Mouse (Mus musculus) adrenal gland, postnatal 4 days (tissue): ENCODE measurements at regions not wholly inside any gene's neighbourhood (a gene's known extent, or its start where the extent isn't known, plus 50 kb on each side); places are given as distances from the start of the nearest gene placed in this dataset.

Experiments used
- DNase-seq, 2 experiments: peaks; one replicate each; pipeline ENCODE4 v3.0.0; 2021 to 2022; ENCODE audit warnings: low spot score in 2 of 2, mixed read lengths in 2 of 2

DNA sequence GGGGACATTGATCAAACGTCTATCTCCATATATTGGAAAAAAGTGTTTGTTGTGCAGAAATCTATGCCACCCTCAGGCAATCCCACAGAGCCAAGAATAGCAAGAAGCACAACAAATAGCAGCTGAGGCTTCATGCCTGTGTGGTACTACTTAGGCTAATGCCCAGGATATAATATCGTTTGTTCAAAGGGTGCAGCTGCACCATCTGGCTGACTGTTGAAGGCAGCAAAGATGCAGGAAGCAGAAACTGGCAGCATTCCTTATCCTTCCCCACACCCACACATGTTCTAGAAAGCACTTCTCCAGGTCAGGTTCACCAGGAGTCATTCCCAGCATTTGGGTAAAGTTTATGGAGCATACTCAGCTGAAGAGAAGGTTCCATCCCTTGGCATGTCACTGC, 158.1 kb upstream of the Ccn2 start:
- no peak for DNase-seq

DNA sequence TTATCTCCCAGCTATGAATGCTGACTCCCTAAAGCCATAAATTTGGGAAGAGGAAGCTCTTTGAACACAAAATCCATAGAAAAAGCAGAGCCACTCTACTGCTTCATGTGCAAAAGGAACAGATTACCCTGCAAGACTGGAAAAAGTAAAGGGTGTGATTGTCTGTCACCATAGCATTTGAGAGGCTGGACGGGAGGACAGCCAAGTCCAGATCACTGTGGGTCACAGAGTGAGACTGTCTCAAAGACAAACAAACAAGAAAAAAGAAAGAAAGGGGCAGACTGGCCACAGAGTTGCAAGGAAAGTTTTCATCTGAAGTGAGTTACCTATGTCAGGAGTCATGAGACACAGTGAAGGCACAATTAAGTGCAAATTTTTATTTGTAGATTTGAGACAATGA, 150.7 kb upstream of the Ccn2 start:
- DNase-seq = no peak

DNA sequence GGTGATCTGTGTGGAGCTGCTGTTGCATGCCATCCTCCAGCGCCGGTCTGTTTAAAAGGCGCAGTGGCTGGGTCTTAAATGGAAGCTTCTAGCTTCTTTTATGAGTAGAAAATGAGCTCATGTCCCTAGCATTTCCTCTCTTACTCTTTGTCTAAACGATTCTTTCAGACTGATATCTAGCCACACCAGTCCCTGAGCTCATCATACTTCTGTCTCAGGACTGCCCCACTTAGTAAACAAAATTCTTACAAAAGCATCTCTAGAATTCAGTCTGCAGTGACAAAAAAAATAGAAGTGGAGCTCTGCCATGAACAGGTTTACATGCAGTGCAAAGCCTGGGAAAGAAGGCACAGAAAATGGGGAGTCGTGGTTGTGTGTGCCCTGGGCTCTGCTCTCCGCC, 150.2 kb upstream of the Ccn2 start:
- no peak for DNase-seq

DNA sequence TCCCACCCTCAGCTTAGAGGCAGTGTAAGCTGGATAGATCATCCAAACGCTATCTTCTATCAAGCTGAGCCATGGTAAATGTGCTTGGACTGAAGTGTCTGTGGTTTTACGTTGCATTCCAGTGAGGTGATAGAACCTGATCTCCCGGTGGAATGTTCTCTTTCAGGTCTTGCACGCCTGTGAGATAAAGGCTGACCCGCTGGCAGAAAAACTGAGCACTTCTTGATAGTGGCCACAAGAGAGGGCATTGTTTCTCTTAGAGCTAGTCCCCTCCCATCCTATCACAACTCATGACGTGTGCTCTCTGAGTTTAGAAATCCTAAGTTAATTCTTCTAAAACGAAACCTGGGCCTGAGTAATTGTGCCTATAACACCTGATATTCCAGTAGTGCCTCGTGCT, 149.1 kb upstream of the Ccn2 start:
- no peak for DNase-seq

DNA sequence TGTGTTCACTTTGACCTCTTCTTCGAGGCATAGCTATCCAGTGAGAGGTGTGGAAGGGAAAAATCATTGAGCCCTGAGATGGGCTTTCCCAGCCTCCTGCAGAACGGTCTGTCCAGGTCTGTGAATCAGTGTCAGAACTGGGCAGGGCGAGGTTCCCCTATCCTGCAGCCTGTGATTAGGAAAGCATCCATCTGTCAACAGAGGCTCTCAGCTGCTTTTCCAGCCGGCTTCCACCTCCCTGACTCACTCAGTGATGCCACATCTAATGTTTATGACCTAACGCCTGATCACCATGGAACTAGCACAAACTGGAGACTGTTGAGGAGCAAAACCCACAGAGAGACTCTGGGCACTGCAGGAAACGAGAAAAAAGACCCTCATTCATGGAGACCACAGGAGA, 148.1 kb upstream of the Ccn2 start:
- no peak for DNase-seq

DNA sequence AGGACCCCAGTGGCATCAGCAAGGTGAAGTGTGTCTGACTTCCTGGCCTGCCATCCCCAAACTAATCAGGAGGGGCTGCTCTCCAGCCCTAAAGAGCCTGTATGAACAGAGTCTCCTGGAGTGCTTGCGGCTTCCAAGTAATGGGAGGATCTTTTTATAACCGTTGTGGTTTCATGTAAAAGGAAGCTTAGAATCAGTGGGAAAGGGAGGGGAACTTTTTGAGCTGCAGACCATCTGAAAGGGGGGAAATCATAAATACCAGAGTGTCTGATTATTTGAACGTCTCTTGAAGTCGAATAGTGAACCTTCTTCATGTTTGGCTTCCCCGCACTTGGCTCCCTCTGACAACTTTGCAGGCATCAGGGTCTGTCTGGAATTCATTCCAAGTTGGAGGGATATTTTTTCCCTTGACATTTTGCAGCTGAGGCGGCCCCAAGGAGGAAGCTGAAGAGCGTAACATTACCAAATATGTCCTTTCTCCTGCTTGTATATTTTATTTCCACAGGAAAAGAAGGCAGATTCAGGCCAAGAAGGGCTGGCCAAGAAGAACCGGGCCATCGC, 147.2 kb upstream of the Ccn2 start:
- DNase-seq = no peak

DNA sequence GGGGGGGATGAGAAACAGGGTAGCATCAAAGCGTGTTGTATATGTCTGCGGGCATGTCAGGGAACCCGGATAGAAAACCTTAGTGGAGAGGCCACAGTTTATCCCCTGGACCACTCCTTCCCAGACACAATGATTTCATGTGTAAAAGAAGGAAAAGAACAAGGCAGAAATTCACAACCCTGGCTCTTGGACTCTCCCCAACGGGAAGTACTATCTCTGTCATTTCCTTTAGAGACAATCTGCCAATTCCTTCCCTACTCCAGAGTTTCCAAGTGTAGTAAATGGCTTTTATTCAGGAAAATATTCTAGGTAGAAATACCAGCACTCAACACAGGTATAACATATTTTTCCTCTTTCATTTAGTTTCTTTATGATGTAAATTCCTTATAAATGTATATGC, 141.7 kb upstream of the Ccn2 start:
- no peak for DNase-seq

DNA sequence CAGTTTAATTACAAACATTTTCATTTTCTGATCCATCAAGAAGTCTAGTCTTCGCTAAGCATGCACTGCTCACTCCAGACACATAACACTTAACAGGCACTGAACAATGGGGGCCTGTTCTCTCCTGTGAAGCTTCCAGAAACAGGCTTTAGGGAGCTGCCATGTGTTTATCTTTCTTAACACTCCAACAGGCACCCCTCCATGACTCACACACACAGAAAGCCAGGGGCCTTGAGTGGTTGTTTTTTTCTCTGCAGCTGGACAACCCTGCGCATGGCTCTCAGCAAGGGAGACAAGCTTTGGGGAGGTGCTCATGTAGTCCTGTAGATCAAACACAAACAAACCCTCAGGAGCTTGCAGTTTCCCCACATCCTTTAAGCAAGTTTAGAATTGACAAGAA, 136.6 kb upstream of the Ccn2 start:
- DNase-seq = no peak

DNA sequence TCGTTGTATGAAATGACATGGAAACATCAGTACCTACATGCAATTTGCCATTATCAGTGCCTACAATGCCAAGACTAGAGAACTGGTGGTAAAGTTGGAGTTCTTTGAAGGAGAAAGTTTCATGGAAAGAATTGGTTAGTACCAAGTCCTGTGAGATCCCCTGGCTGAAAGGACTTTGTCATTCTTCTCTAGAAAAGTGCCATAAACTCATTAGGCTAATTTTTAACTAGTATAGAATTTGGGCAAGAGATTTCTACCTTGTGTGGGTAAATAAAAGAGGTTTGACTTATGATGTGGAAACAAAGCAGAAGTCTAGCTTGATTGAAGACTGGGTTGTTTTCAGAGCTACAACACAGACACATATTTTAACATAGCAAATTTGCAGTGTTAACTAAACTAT, 131.4 kb upstream of the Ccn2 start:
- no peak for DNase-seq

DNA sequence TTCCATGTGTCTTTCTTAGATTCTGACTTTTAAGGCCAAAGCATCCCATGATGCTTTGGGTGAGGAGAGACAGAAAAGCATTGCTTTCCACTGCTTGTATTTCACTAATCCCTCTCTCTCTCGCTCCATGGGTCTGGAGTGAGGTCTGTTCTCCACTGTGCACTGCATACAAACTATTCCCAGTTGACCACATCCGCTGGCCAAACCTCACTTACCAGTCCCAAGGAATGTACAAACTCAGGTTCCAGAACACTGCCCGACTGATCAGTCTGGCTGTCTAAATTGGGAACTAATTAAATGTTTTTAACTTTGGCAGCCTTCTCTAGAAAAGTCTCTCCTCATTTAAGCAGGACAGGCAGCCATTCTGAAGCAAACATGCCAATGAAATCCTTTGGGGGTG, 130.9 kb upstream of the Ccn2 start:
- no peak for DNase-seq

DNA sequence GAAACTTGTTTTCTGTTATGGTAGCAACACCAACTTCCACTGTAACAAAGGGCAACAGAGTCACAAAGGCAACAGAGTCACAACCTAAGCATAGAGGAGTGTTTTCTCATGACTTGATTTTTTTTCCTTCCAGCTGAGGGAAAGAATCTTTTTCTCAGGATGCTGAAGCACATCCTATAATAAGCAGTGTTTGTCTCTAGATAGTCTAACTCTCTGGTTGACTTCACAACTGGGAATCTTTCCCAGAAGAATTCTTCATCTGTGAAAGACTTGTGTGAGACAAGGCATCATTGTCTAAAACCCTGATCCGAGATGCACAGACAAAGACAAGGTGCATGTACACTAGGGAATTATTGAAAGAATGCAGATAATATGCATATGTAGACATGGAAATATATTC, 125.5 kb upstream of the Ccn2 start:
- no peak for DNase-seq

DNA sequence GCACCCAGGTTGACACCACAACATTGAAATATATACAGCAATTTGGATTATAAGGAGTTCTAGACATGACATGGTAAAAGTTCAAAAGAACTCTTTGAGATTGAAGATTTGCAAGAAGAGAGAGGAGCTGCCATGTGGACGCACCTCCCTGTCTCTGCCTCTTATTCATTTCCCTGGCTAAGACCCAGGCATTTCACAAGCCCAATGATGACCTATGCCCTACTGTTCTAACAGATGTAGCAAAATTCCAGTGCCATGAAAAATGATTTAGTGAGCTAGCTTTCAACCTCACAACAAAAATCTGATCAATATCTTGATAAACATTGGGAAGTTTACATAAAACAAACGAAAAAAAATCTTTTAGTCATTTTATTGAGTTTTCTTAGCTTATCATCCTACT, 123.7 kb upstream of the Ccn2 start:
- DNase-seq = no peak

DNA sequence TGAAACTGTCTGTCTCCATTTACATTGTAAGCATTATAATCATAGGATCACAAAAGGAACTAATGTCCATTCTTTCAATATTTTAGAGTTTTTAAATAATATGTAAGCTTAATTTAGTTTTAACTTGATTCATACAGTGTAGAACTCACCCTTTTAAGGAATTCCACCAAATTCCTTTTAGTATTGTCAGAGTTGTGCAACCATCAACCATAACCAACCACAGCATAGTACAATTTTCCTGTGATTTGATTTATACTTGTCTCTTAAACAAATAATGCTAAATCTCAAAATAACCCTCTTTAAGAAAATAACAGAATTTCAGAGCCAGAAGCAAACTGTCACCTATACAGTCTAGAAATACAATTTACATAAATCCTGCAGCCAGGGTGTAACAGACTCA, 119.0 kb upstream of the Ccn2 start:
- no peak for DNase-seq

DNA sequence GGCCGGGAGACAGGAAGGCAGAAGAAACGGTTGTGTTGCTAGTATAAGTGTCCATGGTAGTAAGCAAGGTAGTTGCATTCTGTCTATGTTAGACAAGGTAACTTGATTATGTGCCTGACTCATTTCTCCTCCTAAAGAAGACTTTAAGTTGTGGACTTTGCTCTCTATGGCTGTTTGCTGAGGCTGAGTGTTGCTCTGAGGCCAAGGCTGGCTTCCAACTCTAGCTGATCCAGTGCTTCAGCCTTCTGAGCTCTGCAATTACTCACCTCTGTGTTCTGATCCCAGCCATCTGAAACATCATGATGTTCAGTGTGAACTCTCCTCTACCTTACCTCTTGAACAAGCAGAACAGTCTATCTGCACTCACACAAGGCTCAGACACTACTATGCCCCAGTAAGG, 116.7 kb upstream of the Ccn2 start:
- no peak for DNase-seq

DNA sequence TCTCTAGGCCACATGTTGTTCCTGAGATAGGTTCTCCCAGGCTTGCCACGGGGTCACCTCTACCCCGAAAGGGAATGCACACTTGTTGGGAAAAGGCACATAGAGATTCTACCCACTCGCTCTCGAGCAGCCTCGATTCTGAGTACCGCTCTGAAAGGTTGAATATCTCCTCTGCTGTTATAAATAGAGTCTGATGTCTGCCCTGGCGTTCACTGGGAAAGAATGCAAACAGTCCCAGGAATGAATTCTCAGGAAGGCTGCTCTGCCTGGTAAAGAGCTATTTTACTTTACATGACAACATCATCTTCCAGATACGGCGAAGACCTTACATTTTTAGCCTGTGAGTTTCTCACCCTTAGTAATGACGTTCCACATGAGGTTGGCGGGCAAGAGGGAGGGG, 116.1 kb upstream of the Ccn2 start:
- DNase-seq = no peak

DNA sequence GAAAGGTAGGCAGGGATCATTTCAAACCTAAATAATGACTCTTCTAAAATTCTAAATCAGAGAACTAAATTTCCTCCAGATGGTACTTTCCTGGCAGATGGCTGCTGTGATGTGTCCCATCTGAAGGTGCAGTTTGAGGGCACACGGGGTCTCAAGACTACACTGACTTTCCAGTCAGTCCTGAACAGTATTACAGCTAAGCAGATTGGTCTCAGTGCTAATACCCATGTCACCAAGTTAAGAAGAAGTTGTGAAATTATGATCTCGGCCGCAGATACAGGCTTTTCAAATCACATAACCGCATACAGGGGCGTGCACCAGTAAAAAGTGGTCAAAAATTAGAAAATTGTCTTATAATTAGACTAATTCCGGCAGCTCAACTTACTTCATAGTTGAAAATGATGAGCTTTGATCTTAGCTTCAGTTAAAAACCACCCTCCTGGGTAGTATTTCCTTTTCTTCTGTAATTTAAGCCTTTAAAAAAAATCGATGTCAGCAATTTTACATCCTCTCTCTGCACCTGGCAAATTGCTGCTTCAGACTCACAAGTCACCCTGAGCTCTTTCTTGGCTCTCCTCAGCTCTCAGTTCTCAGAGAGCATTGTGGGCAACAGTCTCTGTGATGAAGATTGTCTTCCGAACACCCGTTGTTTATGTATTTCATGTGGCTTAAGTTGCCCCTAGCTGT, 113.2 kb upstream of the Ccn2 start:
- DNase-seq = no peak

DNA sequence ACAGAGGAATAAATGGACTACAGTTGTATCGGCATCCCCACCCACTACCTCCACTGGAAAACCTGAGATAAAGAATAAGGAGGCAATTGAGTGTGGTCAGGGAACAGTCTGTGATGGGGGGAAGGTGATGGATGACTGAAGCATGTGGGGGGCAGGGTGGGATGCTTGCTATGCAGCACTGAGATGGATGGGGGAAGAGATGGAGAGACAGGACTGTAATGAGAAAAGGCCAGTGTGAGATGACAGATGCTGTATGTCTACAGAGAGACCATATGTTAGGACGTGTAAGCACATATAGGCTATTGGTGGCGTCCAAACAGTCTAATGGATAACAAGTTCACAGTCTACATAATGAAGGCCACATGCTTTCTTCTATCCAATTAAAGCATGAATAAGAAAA, 112.2 kb upstream of the Ccn2 start:
- no peak for DNase-seq

DNA sequence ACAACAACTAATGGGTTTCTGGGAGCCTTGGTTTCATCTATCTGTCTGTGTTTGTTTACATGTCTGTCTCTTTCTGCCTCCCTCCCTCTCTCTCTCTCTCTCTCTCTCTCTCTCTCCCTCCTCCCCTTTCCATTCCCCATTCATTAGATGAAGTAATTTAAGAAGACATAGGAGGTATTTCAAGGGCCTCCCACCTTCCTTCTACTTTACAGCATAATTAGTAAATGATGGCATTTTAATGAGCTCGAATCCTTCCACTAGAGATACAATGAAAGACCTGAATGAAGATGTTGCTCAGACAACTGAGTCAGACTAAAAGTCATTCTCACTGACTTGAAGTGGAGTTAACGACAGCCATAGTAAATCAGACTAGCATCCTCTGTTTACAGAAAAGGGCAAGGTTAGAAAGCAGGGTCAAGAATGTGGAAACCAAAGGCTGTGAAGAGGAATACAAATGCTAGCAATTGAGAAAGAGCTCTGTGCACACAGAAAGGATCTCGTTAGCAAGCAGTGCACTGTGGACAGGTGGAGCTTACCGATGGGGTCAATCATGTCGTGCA, 111.1 kb upstream of the Ccn2 start:
- no peak for DNase-seq

DNA sequence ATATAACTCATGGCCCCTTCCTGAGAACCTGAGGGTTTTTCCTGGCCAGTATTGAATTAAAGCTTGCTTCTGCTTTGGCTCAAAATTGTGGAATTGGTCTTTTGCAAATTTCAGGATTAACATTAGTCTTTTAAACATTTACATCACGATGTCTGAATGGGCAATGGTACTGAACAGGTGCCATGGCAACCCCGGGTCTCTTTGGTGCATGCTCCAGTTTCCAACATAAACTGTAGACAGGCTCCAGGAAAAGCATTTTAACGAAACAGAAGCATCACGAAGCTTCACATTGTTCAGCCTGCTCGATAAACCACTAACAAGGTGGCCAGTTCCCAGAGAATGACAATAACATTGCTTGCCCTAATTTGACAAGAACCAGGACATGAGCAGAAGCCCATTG, 109.8 kb upstream of the Ccn2 start:
- no peak for DNase-seq

DNA sequence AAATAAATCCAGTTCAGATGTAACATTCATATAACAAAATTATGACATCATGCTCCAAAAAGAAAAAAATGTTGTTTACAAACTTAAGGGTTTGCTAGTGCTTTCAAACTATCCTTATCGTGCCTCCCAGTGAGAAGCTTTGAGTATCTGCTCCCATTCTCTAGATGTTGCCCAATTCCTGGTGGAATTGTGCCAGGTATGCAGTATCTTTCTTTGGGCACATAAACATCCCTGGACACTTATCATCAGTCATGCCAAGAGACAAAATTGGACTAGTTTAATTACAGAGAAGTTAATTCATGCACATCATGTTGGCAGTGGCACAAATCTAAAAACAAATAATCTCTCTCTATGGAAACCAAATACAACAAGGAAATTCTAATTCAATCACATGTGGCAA, 109.0 kb upstream of the Ccn2 start:
- no peak for DNase-seq

DNA sequence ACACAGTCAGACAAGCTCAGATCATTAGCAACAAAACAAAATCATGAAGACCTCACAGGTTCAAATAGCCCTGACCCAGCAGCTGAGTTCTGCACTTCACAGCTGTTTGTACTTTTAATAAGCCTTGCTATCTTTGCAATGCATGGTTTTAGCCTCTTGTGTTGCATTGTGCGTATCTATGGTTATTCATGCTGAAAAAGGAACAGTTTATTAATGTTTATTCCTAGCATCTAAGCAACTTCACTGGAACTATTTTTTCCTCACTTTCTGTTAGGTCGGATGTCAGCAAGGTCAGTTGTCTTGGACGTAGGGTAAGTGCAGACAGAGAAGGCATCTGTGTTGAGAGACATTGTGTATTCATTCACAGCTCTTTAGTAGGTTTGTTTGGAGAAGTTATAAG, 107.3 kb upstream of the Ccn2 start:
- DNase-seq = no peak

DNA sequence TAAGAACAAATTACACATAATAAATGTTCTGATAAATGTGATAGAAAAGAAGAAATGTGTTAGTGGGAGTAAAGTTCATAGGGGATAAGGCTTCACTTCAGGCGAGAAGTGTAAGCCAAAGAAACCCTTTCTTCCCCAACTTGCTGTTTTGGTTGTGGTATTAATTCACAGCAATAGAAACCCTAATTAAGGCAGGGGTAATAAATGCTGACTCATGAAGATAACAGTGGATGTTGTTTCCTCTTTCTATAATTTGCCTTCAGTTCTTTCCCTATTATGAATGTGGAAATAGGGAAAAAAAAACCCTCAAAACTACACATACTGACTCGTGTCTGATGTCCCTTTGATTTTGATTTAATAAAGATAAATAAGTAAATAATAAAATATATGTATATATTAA, 104.8 kb upstream of the Ccn2 start:
- DNase-seq = no peak

DNA sequence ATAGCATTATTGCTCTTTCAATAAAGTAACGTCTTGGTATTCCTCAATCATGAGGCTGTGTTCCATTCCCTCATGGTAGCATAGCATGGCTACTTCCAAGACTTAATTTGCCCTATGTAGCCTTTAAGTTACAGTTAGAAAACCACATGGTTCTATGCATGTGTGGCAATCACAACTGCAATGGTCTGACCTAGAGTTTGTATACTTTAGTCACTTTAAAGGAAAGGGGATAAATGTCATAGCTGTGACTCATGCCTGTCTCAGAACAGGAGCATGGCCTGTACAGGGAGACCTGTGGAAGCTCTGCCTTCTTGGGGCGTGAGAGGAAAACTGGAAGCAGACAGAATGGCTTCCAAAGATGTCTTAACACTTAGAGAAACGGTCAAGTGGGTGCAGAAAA, 103.4 kb upstream of the Ccn2 start:
- no peak for DNase-seq
